Mouse (Mus musculus): Measurements from ENCODE around the gene Mrpl1.

Mrpl1 gene

DNA sequence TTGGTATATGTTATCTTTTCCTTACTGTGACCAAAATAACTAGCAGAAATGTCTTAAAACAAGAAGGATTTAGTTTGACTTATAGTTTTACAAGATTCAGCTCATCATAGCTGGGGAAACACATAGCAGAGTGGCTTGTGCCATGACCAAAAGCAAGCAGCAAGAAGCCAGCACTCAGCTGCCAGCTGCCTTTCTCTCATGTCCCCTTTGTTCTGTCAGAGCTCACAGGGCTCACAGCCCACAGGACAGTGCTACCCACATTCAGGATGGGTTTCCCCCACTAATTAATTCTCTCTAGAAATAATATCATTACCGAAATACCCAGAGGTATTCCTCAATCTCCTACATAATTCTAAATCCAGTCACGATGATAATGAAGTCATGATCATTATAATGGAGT, 1.8 kb upstream of the Mrpl1 start:
- no peak for DNase-seq (ENCODE audit: low spot score)

DNA sequence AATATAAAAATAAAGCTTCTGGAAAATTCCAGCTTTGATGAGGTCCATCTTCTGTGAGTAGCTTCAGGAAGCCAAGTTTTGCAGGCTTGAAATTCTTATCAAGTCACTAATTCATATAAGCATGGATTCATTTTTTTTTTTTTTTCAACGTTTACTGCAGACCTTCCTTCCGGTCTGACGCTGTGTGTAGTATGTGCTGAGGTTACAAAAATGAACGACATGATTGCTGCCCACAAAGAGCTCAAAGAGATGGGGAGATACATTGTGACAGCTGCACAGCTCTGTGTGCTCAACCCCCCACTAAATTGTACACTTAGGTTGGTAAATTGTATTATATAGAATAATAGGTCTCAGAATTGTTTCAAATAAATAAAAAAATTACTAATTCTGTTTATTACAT, 750 bp upstream of the Mrpl1 start:
- no peak for DNase-seq (ENCODE audit: low spot score)

- DNase-seq (ENCODE audit: low spot score), result peak; percentile 96
Measured at GRCm38 (mm10) chr5:96209916-96210583, 757 bp downstream of the Mrpl1 start.

GRCm38 (mm10) chr5:96218648-96219047, 9.4 kb downstream of the Mrpl1 start:
- DNase-seq (ENCODE audit: low spot score), result no peak

- no peak for DNase-seq (ENCODE audit: low spot score)
Measured at GRCm38 (mm10) chr5:96219512-96219911, 10.2 kb downstream of the Mrpl1 start.

- DNase-seq (ENCODE audit: low spot score), result no peak
Measured at GRCm38 (mm10) chr5:96221298-96221697, 12.0 kb downstream of the Mrpl1 start.

GRCm38 (mm10) chr5:96221812-96222585, 12.7 kb downstream of the Mrpl1 start:
- DNase-seq (ENCODE audit: low spot score), result peak; percentile 4

GRCm38 (mm10) chr5:96222964-96223363, 13.7 kb downstream of the Mrpl1 start:
- DNase-seq (ENCODE audit: low spot score), result no peak

DNA sequence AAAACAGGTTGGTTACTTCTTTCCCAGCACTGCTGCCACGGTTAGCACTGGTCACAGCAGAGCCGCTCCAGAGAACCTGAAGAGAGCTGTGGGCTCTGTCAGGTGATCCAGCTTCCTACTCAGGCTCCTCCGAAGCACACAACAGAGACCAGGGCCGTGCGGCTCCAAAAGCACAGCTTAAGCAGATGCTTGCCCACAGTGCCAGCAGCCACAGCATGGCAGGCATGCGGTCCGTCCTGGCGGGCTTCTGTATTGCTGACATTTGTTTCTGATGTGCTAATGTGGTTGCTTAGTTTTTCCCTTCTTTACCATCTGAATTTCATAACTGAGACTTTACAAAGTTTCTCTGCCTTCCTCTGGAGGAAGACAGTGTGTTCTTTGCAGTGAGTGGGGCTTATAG, 17.2 kb downstream of the Mrpl1 start:
- no peak for DNase-seq (ENCODE audit: low spot score)

GRCm38 (mm10) chr5:96228967-96229366, 19.7 kb downstream of the Mrpl1 start:
- DNase-seq (ENCODE audit: low spot score), result no peak

DNA sequence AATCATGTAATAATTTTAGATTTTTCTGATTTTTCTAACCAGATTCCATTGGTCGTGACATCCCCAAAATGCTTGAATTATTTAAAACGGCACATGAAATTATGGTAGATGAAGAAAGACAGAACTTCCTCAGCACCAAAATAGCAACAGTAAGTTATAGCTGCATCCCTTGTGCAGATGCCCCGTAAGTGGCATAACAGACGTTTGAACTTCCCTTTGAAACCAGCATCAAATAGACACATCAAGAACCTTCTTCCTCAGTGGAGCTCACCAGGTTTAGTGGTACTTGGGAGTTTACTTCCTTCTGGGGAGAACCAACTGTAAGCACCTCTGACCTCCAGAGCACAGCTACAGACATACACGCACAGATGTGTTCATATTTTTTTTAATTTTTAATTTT, 29.5 kb downstream of the Mrpl1 start:
- no peak for DNase-seq (ENCODE audit: low spot score)

- DNase-seq (ENCODE audit: low spot score), result no peak
Measured at GRCm38 (mm10) chr5:96240856-96241255, 31.6 kb downstream of the Mrpl1 start.

GRCm38 (mm10) chr5:96244511-96244910, 35.2 kb downstream of the Mrpl1 start:
- DNase-seq (ENCODE audit: low spot score), result no peak

GRCm38 (mm10) chr5:96253995-96254394, 44.7 kb downstream of the Mrpl1 start:
- DNase-seq (ENCODE audit: low spot score), result no peak

DNA sequence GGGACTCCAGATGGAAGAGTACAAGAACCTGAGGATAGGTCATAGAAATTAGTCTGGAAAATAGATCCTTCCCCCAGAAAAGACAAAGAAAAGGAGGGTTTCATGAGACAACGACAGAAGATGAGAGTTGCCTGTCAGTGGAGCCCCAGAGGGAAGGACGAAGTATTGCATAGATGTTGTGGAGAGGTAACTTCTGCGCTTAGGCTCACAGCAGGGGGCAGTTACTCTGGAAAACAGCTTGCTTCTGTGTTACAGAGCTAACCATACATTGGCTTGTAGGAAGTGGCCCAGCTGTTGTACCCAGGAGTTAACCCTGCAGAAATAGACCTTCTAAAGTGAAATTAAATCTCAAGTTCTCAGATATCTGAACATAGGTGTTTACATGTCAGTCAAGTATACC, 45.9 kb downstream of the Mrpl1 start:
- DNase-seq (ENCODE audit: low spot score), result no peak

GRCm38 (mm10) chr5:96258210-96258609, 48.9 kb downstream of the Mrpl1 start:
- no peak for DNase-seq (ENCODE audit: low spot score)

DNA sequence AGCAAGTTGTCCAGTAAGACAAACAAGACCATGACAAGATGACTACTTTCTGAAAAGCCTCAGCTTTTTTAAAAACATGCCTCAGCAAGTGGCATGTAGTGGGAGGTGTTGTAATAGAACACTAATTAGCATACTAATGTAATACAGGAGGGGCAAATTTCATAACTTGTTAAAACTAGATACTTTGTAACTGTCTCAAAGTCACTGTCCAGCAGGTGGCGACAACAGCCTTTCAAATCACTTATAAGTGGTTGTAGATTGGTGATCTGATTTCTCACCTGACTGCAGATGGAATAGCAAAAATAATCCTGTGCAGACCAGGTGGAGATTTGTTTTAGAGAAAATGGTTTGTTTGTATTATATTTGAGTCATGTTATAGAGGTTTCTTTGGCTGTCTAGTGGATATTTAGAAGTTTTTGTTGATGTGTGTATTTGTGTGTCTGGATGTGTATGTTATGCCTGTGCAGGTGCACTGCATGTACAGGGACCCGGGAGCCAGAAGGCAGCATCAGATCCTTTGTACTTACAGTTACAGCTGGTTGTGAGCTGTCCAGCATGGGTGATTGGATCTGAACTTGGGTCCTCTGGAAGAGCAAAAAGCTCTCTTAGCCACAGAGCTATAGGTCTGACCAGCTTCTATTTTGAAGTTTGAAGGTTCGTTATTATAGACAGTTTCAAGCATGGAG, 57.9 kb downstream of the Mrpl1 start:
- peak; percentile 83 for DNase-seq (ENCODE audit: low spot score)

DNA sequence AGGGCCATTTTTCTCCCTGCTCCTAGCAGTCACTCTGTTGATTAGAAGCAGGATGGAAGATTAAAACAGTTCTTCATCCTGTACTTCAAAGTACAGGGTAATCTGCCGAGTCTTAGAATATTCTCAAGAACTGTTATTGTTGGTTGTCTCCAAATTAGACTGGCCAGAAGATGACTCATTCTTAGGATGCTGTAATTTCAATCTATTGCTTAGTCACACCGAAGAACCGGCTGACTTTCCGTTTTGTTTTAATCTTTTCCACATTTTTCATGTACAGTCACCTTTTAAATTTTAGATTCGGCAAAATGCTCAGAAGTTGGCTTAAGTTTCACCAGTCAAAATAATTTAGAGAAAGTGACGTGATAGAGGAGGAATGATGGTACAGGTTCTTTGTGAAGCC, 61.8 kb downstream of the Mrpl1 start:
- no peak for DNase-seq (ENCODE audit: low spot score)

DNA sequence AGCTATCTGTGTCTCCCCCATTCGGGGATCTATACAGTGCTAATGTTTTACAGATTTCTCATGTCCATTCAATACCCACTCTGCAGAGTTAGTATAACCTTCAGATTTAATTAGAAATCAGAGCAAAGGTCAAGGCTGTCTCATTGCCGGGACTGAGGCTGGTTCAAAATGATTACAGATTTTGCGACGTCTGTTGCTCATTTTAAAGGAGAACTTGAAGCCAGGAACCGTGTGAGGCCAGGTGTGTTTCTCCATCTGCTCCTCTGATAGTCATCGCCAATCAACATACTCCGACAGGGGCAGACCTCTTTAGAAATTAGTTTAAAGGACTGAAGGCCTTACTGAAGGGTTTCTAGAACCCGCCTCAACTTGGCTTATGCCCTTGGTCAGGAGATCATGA, 96.5 kb downstream of the Mrpl1 start:
- peak; percentile 15 for DNase-seq (ENCODE audit: low spot score)

GRCm38 (mm10) chr5:96306271-96306670, 97.0 kb downstream of the Mrpl1 start:
- DNase-seq (ENCODE audit: low spot score), result no peak

- no peak for DNase-seq (ENCODE audit: low spot score)
Measured at GRCm38 (mm10) chr5:96306826-96307225, 97.5 kb downstream of the Mrpl1 start.

DNA sequence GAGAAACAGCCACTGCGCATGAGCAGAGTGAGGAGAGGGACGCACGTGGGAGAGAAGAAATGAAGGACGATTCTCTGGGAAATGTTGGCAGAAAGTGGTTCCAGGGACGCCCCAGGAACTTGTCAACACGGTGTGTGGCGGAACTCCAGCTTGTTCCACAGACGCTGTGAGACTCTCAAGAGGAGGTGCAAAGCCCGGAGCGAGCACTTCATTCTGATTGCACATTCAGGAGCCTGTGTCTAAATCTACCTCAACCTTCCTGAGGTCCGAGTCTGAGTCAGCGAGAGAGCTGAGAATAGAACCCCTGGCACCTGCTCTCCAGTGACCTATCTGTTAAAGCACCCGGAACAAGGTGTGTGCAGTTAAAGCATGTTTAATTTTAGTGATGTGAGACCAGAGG, 98.8 kb downstream of the Mrpl1 start:
- no peak for DNase-seq (ENCODE audit: low spot score)

- no peak for DNase-seq (ENCODE audit: low spot score)
Measured at GRCm38 (mm10) chr5:96308645-96309044, 99.4 kb downstream of the Mrpl1 start.
